In genomic region chr2:149934139-149934538, GRCm38 (mm10) we compare ENCODE assay signal across 19 mouse cellular contexts.
A peak's percentile ranks its signal among the peaks of the same experiment; 100 is the strongest.
DNase-seq lines count a peak whose midpoint lies in the region; ATAC-seq and TF ChIP-seq lines count a peak whose summit lies in the region.
"Had no signal": no experiment of that assay in that cellular context is flagged by ENCODE, and none has a peak within 500 bp of the region (broad histone marks: within the 10 kb centered on the region; RNA-seq: fewer than 3 reads in every experiment).

No protein-coding gene starts in this region.

- 27% methylated on average over 4 of the region's 4 CpGs for WGBS in hindbrain, embryonic 12.5 days
- WGBS in hindbrain, postnatal 0 days = 22% methylated on average over 4 of the region's 4 CpGs
- 34% methylated on average over 4 of the region's 4 CpGs for WGBS in embryonic facial prominence, embryonic 10.5 days
- WGBS in midbrain, embryonic 14.5 days = 8% methylated on average over 4 of the region's 4 CpGs

- H3K27me3 ChIP-seq in hindbrain, embryonic 12.5 days = no peaks in the 10 kb centered on the region
- H3K27me3 ChIP-seq in hindbrain, postnatal 0 days (ENCODE audit: insufficient read depth, low read length) = no peaks in the 10 kb centered on the region
- no peaks in the 10 kb centered on the region for H3K27me3 ChIP-seq in embryonic facial prominence, embryonic 10.5 days (replicated peaks; ENCODE audit: low read depth, poor library complexity, severe bottlenecking)
- no peaks in the 10 kb centered on the region for H3K27me3 ChIP-seq in midbrain, embryonic 14.5 days (ENCODE audit: control insufficient read depth, insufficient read depth, low read length)
- H3K27me3 ChIP-seq: heart, embryonic 12.5 days had no signal

- H3K4me2 ChIP-seq in hindbrain, embryonic 12.5 days (replicated peaks) = no peak overlapping the region
- no peak overlapping the region for H3K4me2 ChIP-seq in hindbrain, postnatal 0 days (ENCODE audit: low read depth, low read length)
- no peak overlapping the region for H3K4me2 ChIP-seq in midbrain, embryonic 14.5 days (ENCODE audit: low read length)
- H3K4me2 ChIP-seq: heart, embryonic 12.5 days had no signal

- no peak for DNase-seq in hindbrain, postnatal 0 days (ENCODE audit: low spot score)
- peak; percentile 9 for DNase-seq in ES-E14 (ENCODE audit: low read depth, low spot score)
- DNase-seq in embryonic facial prominence, embryonic 10.5 days (ENCODE audit: low spot score) = no peak
- peak; percentile 39 for DNase-seq in midbrain, embryonic 14.5 days
- DNase-seq in natural killer cell, adult 2 months (ENCODE audit: low spot score in 2 of 2) = no peak
- DNase-seq in ovary, postnatal 14 days (ENCODE audit: low spot score) = no peak
- DNase-seq: adrenal gland, adult 2 months; cerebellum, adult 11 months; cerebellum, postnatal 14 days; gastrocnemius, postnatal 36 days; kidney, adult 8-10 months; kidney, postnatal 25 days; layer of hippocampus, adult 9-11 months; lung, adult 18-20 months; lung, postnatal 36 days; thymus, postnatal 4 days had no signal

- H3K4me3 ChIP-seq in hindbrain, embryonic 12.5 days = no peak overlapping the region
- H3K4me3 ChIP-seq in hindbrain, postnatal 0 days (ENCODE audit: low read length) = no peak overlapping the region
- H3K4me3 ChIP-seq in ES-E14 (ENCODE audit: insufficient read depth in 1 of 2, low read depth in 1 of 2, low read length in 2 of 2, poor library complexity in 1 of 2, severe bottlenecking in 1 of 2) = no peak overlapping the region
- no peak overlapping the region for H3K4me3 ChIP-seq in embryonic facial prominence, embryonic 10.5 days
- H3K4me3 ChIP-seq in midbrain, embryonic 14.5 days (replicated peaks; ENCODE audit: low read depth, low read length) = no peak overlapping the region
- H3K4me3 ChIP-seq: erythroblast, embryonic 14.5 days; heart, embryonic 12.5 days had no signal

- H3K4me1 ChIP-seq in hindbrain, embryonic 12.5 days = peaks cover 10% of the 10 kb centered on the region; the same call in 1 of the 2 replicates
- no peaks in the 10 kb centered on the region for H3K4me1 ChIP-seq in hindbrain, postnatal 0 days (ENCODE audit: insufficient read depth, low read length)
- H3K4me1 ChIP-seq in ES-E14 (ENCODE audit: control insufficient read depth in 2 of 2, insufficient read depth in 2 of 2, low read length in 2 of 2, poor library complexity in 1 of 2) = peaks cover 4 to 8% of the 10 kb centered on the region in 2 experiments; a peak in 2 of 4 replicates
- H3K4me1 ChIP-seq in embryonic facial prominence, embryonic 10.5 days = peaks cover 31% of the 10 kb centered on the region
- 0 out of 2 replicates have a peak, but pooled peaks cover 2% of the 10 kb centered on the region for H3K4me1 ChIP-seq in midbrain, embryonic 14.5 days (ENCODE audit: control insufficient read depth, insufficient read depth, low read length)

- no peaks in the 10 kb centered on the region for H3K9me3 ChIP-seq in hindbrain, embryonic 12.5 days (replicated peaks)
- H3K9me3 ChIP-seq in hindbrain, postnatal 0 days (ENCODE audit: low read length) = no peaks in the 10 kb centered on the region
- no peaks in the 10 kb centered on the region for H3K9me3 ChIP-seq in ES-E14 (ENCODE audit: control insufficient read depth, insufficient read depth, low read depth, low read length)
- no peaks in the 10 kb centered on the region for H3K9me3 ChIP-seq in embryonic facial prominence, embryonic 10.5 days
- H3K9me3 ChIP-seq in midbrain, embryonic 14.5 days (ENCODE audit: control insufficient read depth, low read length) = no peaks in the 10 kb centered on the region
- H3K9me3 ChIP-seq: heart, embryonic 12.5 days had no signal

- peak; percentile 42; the same call in 1 of the 2 replicates for ATAC-seq in hindbrain, embryonic 12.5 days (ENCODE audit: low FRiP score)
- no peak for ATAC-seq in hindbrain, postnatal 0 days
- ATAC-seq in midbrain, embryonic 14.5 days (ENCODE audit: low FRiP score, low TSS enrichment) = no peak

- TF ChIP-seq CTCF in hindbrain, postnatal 0 days (IDR thresholded peaks at IDR 0.05; ENCODE audit: low read depth) = no peak

- H3K9ac ChIP-seq in hindbrain, embryonic 12.5 days = no peak overlapping the region
- no peak overlapping the region for H3K9ac ChIP-seq in hindbrain, postnatal 0 days (replicated peaks; ENCODE audit: low read length)
- H3K9ac ChIP-seq in ES-E14 (ENCODE audit: insufficient read depth, low read depth, low read length, poor library complexity, severe bottlenecking) = no peak overlapping the region
- H3K9ac ChIP-seq in midbrain, embryonic 14.5 days (replicated peaks; ENCODE audit: low read length) = no peak overlapping the region
- H3K9ac ChIP-seq: heart, embryonic 12.5 days had no signal

- in situ Hi-C loops in ES-E14 (cut with MboI; ENCODE audit: low sequenced_read_pairs in 2 of 2, unreplicated experiment in 2 of 2) = no loop called here

- H3K27ac ChIP-seq in hindbrain, embryonic 12.5 days = no peak overlapping the region
- no peak overlapping the region for H3K27ac ChIP-seq in hindbrain, postnatal 0 days
- H3K27ac ChIP-seq in ES-E14 (ENCODE audit: insufficient read depth, low read depth, low read length, poor library complexity, severe bottlenecking) = no peak overlapping the region
- H3K27ac ChIP-seq in embryonic facial prominence, embryonic 10.5 days (replicated peaks) = peak overlapping the region; percentile 14; the same call in 1 of the 2 replicates
- H3K27ac ChIP-seq in midbrain, embryonic 14.5 days (replicated peaks; ENCODE audit: low read depth, low read length) = no peak overlapping the region

- H3K36me3 ChIP-seq in hindbrain, embryonic 12.5 days = no peaks in the 10 kb centered on the region
- H3K36me3 ChIP-seq in hindbrain, postnatal 0 days (ENCODE audit: insufficient read depth, low read length) = no peaks in the 10 kb centered on the region
- H3K36me3 ChIP-seq in ES-E14 (ENCODE audit: control insufficient read depth, insufficient read depth, low read length, poor library complexity, severe bottlenecking) = peaks cover 2% of the 10 kb centered on the region; the same call in 1 of the 2 replicates
- no peaks in the 10 kb centered on the region for H3K36me3 ChIP-seq in embryonic facial prominence, embryonic 10.5 days (replicated peaks)
- no peaks in the 10 kb centered on the region for H3K36me3 ChIP-seq in midbrain, embryonic 14.5 days (ENCODE audit: control insufficient read depth, insufficient read depth, low read length)
- H3K36me3 ChIP-seq: heart, embryonic 12.5 days had no signal

TF ChIP-seq in ES-E14, 5 proteins besides CTCF, POLR2A, EP300 and RAD21:
- TF ChIP-seq ZNF384 (IDR thresholded peaks at IDR 0.05; ENCODE audit: low read depth, low read length) (no peak), ZC3H11A (IDR thresholded peaks at IDR 0.05; ENCODE audit: borderline replicate concordance, low read depth, low read length) (no peak), HCFC1 (IDR thresholded peaks at IDR 0.05; ENCODE audit: borderline replicate concordance, insufficient read depth, low read length) (no peak), CHD2 (IDR thresholded peaks at IDR 0.05; ENCODE audit: low read depth, low read length) (no peak), MAFK (IDR thresholded peaks at IDR 0.05; ENCODE audit: insufficient read depth, low read depth, low read length) (no peak)

Comparison
In these comparisons a context has a peak if more than half of its experiments do, and no peak if none do; other contexts are left out.
1. DNase-seq: peak in ES-E14 (single experiment) and midbrain, embryonic 14.5 days (single experiment); none in hindbrain, postnatal 0 days (single experiment), embryonic facial prominence, embryonic 10.5 days (single experiment), natural killer cell, adult 2 months (0 of 2) and ovary, postnatal 14 days (single experiment).